Mouse (Mus musculus) embryo, embryonic 9.5 days (tissue): Measurements from ENCODE around the gene Mdc1.
A peak's percentile ranks its signal among the peaks of the same experiment; 100 is the strongest.

Source experiments
- DNase-seq: peaks from one replicate; pipeline ENCODE4 v3.0.0-alpha.2; 2017; ENCODE audit errors: extremely low spot score

Mdc1 gene

DNA sequence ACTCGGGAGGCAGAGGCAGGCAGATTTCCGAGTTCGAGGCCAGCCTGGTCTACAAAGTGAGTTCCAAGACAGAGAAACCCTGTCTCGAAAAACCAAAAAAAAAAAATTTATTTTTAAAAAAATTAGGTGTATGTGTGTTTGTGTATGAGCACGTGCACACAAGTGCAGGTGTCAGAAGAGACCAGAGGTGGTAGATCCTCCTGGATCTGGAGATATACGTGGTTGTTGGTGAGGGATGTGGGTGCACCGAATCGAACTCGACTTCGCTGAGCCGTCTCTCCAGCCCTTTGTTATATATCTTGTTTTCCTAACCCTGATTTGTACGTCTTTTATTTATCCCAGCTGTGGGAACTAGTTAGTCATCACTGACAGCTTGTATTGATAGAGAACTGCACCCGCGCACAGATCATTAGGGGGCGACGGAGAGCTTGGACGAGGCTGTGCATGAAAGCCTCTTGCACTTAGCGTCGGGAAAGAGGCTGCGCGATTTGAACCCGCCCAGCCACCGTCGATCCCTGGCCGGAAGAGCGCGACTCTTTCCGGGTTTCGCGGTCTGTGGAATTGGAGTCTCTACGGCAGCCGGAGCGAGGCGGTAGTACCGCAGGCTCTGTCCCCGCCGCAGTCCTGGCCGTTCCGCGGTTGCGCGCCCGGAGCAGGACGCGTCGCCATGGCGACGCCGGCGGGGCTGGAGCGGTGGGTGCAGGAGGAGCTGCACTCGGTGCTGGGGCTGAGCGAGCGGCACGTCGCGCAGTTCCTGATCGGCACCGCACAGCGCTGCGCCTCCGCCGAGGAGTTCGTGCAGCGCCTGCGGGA lies 38.1 kb downstream of the Mdc1 start, which contains the start of gene Dhx16:
Gene Dhx16 (plus strand): TSS at position 575 of the 813 bp plus-strand sequence.
- peak; percentile 95 for DNase-seq

GRCm38 (mm10) chr17:35882924-35883323 lies 41.6 kb downstream of the Mdc1 start:
- DNase-seq, result no peak

DNA sequence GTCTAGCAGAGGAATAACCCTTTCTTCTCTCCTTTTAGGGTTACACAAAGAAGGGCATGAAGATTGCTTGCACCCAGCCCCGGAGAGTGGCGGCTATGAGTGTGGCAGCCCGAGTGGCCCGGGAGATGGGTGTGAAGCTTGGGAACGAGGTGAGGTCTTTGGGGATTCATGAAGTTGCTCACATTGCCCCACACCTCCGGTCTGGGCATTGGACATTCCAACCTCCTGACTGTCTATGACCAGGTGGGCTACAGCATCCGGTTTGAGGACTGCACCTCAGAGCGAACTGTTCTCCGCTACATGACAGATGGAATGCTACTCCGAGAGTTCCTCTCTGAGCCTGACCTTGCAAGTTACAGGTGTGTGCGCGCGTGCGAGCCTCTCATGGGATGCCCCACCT lies 42.5 kb downstream of the Mdc1 start:
- DNase-seq, result no peak

GRCm38 (mm10) chr17:35887725-35888124 lies 46.4 kb downstream of the Mdc1 start:
- no peak for DNase-seq

DNA sequence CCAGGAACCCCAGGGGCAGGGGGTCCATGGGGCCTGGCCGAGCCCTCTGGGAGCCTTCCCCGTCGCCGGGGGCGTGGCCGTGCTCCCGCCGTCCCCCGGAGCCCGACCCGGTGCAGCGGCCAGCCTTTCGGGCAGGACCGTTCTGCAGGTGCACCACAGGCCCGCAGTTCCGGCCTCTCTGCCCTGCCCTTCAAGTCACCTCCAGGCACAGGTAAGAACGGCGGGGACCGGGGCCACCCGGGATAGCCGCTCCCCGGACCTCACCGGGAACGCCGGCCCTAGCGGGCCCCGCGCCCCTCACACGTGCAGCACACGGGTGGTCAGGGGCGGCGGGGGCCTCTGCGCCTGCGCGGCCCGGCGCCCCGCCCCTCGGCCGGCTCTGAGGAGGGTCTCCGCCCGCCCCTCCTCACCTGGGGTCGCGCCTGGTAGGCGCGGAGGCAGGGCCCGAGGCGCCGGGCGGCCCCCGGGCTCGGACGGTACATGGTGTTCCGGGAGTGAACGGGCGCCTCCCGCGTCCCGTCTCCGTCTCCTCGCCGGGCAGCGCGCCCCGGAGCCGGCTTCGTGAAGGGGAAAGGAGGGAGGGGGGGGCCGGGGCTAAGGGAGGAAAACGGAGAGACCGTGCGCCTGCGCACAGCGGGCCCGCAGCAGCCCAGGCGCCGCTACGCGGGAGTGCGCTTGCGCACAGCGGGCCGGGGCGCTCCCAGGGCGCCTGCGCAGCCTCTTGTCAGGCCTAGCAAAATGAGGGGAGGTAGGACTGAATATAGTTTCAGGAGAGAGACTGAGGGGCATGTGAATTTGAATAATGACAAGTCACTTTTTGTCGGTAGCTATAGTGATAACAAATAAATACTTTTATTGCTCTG lies 55.7 kb downstream of the Mdc1 start, which contains the start of gene 2310061I04Rik:
Gene 2310061I04Rik (minus strand): TSS at position 651 of the 863 bp plus-strand sequence.
- peak; percentile 93 for DNase-seq

- no peak for DNase-seq
Measured at GRCm38 (mm10) chr17:35897644-35898573, 56.6 kb downstream of the Mdc1 start.

GRCm38 (mm10) chr17:35900636-35901035 lies 59.3 kb downstream of the Mdc1 start:
- DNase-seq, result no peak

DNA sequence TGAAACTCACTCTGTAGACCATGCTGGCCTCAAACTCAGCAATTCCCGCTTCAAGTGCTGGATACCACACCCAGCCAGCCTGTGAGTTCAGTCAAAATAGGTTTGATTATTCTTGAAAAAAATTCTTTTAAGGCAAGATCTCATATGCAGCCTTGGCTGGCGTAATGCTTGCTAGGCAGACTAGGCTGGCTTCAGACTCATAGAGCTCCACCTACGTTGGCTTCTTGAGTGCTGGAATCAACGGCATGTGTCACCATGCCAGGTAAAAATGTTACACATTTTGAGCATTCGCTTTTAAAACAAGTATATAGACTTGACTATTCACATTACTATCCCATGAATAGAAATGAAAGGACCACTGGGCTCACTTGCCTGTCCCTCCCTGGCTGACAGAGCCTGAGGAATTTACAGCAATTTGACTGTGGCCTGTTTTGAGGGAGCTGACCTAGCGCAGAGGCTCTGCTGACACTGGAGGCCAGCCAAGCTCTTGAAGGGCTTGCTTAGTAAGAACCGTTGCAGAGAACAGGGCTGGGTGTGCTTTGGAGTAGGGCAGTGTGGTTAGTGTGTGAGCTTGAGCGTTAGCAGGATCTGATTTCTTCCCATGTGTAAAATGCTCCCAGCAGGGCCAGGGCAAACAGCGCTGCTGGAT lies 62.2 kb downstream of the Mdc1 start:
- no peak for DNase-seq

GRCm38 (mm10) chr17:35903992-35904355 lies 62.7 kb downstream of the Mdc1 start:
- DNase-seq, result no peak

DNA sequence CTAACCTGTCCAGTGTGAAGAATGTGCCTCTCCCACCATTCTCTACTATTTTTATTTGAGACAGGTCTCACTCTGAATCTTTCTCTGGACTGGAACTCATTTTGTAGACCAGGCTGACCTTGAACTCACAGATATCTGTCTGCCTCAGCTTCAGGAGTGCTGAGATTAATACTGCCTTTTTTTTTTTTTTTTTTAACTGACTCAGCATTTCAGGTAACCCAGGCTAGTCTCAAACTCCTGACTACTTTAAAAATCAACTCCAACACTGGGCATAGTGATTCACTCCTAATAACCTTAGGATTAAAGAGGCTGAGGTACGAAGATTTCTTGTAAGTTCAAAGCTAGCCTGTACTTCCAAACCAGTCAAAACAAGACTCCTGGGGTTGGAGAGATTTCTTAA lies 64.3 kb downstream of the Mdc1 start:
- no peak for DNase-seq

DNA sequence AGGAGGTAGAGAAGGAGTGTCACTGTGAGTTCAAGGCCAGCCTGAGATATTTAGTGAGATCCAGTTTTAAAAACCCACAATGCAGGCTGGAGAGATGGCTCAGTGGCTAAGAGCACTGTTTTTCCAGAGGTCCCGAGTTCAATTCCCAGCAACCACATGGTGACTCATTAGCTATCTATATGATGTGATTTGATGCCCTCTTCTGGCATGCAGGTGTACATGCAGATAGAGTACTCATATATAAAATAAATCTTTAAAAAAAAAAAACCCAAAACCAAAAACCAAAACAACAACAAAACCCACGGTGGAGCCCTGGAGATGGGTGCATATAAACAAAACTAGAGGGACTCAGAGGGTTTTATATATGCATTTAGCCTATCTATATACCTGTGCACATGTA lies 66.3 kb downstream of the Mdc1 start:
- DNase-seq, result no peak
